12 mouse cellular contexts compared by ENCODE assay signal in genomic region chr7:97018005-97018404, GRCm38 (mm10).
A peak's percentile ranks its signal among the peaks of the same experiment; 100 is the strongest.
DNase-seq lines count a peak whose midpoint lies in the region; ATAC-seq and TF ChIP-seq lines count a peak whose summit lies in the region.
"Had no signal": no experiment of that assay in that cellular context is flagged by ENCODE, and none has a peak within 500 bp of the region (broad histone marks: within the 10 kb centered on the region; RNA-seq: fewer than 3 reads in every experiment).

No protein-coding gene starts in this region.

- H3K27ac ChIP-seq in intestine, embryonic 15.5 days = peak overlapping the region; percentile 52; the same call in 1 of the 2 replicates
- H3K27ac ChIP-seq in stomach, embryonic 15.5 days = peak overlapping the region; percentile 37; the same call in 1 of the 2 replicates
- H3K27ac ChIP-seq in forebrain, embryonic 10.5 days = no peak overlapping the region
- no peak overlapping the region for H3K27ac ChIP-seq in layer of hippocampus, adult 2 months
- H3K27ac ChIP-seq: limb, embryonic 12.5 days; midbrain, embryonic 10.5 days had no signal

- no peaks in the 10 kb centered on the region for H3K27me3 ChIP-seq in intestine, embryonic 15.5 days (replicated peaks)
- H3K27me3 ChIP-seq in stomach, embryonic 15.5 days (replicated peaks) = no peaks in the 10 kb centered on the region
- no peaks in the 10 kb centered on the region for H3K27me3 ChIP-seq in forebrain, embryonic 10.5 days (ENCODE audit: poor library complexity, severe bottlenecking)
- H3K27me3 ChIP-seq: limb, embryonic 12.5 days had no signal

- H3K4me1 ChIP-seq in intestine, embryonic 15.5 days (replicated peaks) = no peaks in the 10 kb centered on the region
- H3K4me1 ChIP-seq in stomach, embryonic 15.5 days = no peaks in the 10 kb centered on the region
- no peaks in the 10 kb centered on the region for H3K4me1 ChIP-seq in forebrain, embryonic 10.5 days
- H3K4me1 ChIP-seq: limb, embryonic 12.5 days; midbrain, embryonic 10.5 days had no signal

- no peak for TF ChIP-seq CTCF in layer of hippocampus, adult 2 months (conservative IDR thresholded peaks at IDR 0.05)

- H3K4me3 ChIP-seq in intestine, embryonic 15.5 days (replicated peaks) = no peak overlapping the region
- H3K4me3 ChIP-seq in stomach, embryonic 15.5 days (replicated peaks) = no peak overlapping the region
- H3K4me3 ChIP-seq in forebrain, embryonic 10.5 days = no peak overlapping the region
- no peak overlapping the region for H3K4me3 ChIP-seq in layer of hippocampus, adult 2 months
- H3K4me3 ChIP-seq: limb, embryonic 12.5 days; midbrain, embryonic 10.5 days had no signal

- no peaks in the 10 kb centered on the region for H3K9me3 ChIP-seq in intestine, embryonic 15.5 days
- no peaks in the 10 kb centered on the region for H3K9me3 ChIP-seq in stomach, embryonic 15.5 days
- H3K9me3 ChIP-seq in forebrain, embryonic 10.5 days = peaks cover 9% of the 10 kb centered on the region; the same call in 1 of the 2 replicates

- no peak for ATAC-seq in CD4-positive, CD25-positive, alpha-beta regulatory T cell, adult 4 months
- no peak for ATAC-seq in intestine, embryonic 15.5 days
- no peak; the same call in 1 of the 2 replicates for ATAC-seq in stomach, embryonic 15.5 days (ENCODE audit: insufficient read depth, low FRiP score, low read depth)

- H3K4me2 ChIP-seq in intestine, embryonic 15.5 days (replicated peaks) = no peak overlapping the region
- no peak overlapping the region for H3K4me2 ChIP-seq in stomach, embryonic 15.5 days
- H3K4me2 ChIP-seq: limb, embryonic 12.5 days had no signal

- H3K9ac ChIP-seq in intestine, embryonic 15.5 days = no peak overlapping the region
- H3K9ac ChIP-seq in stomach, embryonic 15.5 days = no peak overlapping the region
- H3K9ac ChIP-seq: limb, embryonic 12.5 days had no signal

- WGBS in intestine, embryonic 15.5 days = 59% methylated on average over 4 of the region's 4 CpGs
- 44% methylated on average over 4 of the region's 4 CpGs for WGBS in stomach, embryonic 15.5 days
- WGBS in forebrain, embryonic 10.5 days = 78% methylated on average over 4 of the region's 4 CpGs

- DNase-seq in CD4-positive, CD25-positive, alpha-beta regulatory T cell, adult 2 months (ENCODE audit: low read depth, low spot score) = peak; percentile 20
- peak; percentile 7 to 15 for DNase-seq in spleen, postnatal 36 days (ENCODE audit: low spot score in 2 of 2)
- no peak for DNase-seq in spleen, adult 18-20 months
- no peak for DNase-seq in forebrain, embryonic 10.5 days (ENCODE audit: extremely low spot score, low spot score)
- DNase-seq in layer of hippocampus, adult 2 months (ENCODE audit: low spot score in 2 of 2) = no peak
- DNase-seq: adrenal gland, postnatal 25 days; cerebellum, postnatal 25 days had no signal

- H3K36me3 ChIP-seq in intestine, embryonic 15.5 days = no peaks in the 10 kb centered on the region
- no peaks in the 10 kb centered on the region for H3K36me3 ChIP-seq in stomach, embryonic 15.5 days
- peaks cover 3% of the 10 kb centered on the region; the same call in 1 of the 2 replicates for H3K36me3 ChIP-seq in forebrain, embryonic 10.5 days (replicated peaks)
- H3K36me3 ChIP-seq: limb, embryonic 12.5 days had no signal

Comparison
In these comparisons a context has a peak if more than half of its experiments do, and no peak if none do; other contexts are left out.
1. DNase-seq: peak in CD4-positive, CD25-positive, alpha-beta regulatory T cell, adult 2 months (single experiment) and spleen, postnatal 36 days (2 of 2); none in spleen, adult 18-20 months (0 of 2), forebrain, embryonic 10.5 days (single experiment) and layer of hippocampus, adult 2 months (0 of 2).
2. H3K27ac ChIP-seq: peak in intestine, embryonic 15.5 days (single experiment) and stomach, embryonic 15.5 days (single experiment); none in forebrain, embryonic 10.5 days (single experiment) and layer of hippocampus, adult 2 months (single experiment).